Mouse (Mus musculus) spleen, adult 2 months (tissue): ENCODE measurements around the gene Tsku.

Experiments
- CTCF ChIP-seq: fragments of 200-500 bp; IDR thresholded peaks from 2 replicates; pipeline ENCODE4 v1.5.1; 2011; ENCODE audit warnings: mild to moderate bottlenecking, inconsistent platforms; ENCODE audit not compliant: insufficient read depth, insufficient read length, insufficient replicate concordance; ENCODE audit errors: extremely low read depth
- POLR2A ChIP-seq: fragments of 200-500 bp; IDR thresholded peaks from 2 replicates; pipeline ENCODE4 v1.6.1; 2011; ENCODE audit warnings: low read depth, low read length, inconsistent platforms

- TF ChIP-seq POLR2A (no peak), CTCF (no peak)
Observed at GRCm38 (mm10) chr7:98351523-98351922, 9.6 kb downstream of the Tsku start.
